Mouse (Mus musculus) heart, embryonic 10.5 days (tissue): Measurements from ENCODE around the gene Dner. TPM values are rescaled to one million over a fixed set of nuclear protein-coding genes. Genes with fewer than 3 reads are reported as not detected.

Experiments
- DNase-seq: peaks from one replicate; pipeline ENCODE4 v3.0.0-alpha.2; 2017; ENCODE audit warnings: low spot score
- H3K27ac ChIP-seq: fragments of 300-500 bp; sonication (generic); 2 replicates; pipeline ENCODE4 v1.5.1; 2016; ENCODE audit warnings: mild to moderate bottlenecking
- H3K27me3 ChIP-seq: fragments of 300-500 bp; sonication (generic); 2 replicates; pipeline ENCODE4 v1.6.1; 2016; ENCODE audit warnings: mild to moderate bottlenecking; ENCODE audit not compliant: poor library complexity, insufficient read depth, severe bottlenecking
- H3K36me3 ChIP-seq: fragments of 300-500 bp; sonication (generic); 2 replicates; pipeline ENCODE4 v1.6.1; 2016; ENCODE audit warnings: mild to moderate bottlenecking, moderate library complexity
- H3K4me1 ChIP-seq: fragments of 300-500 bp; sonication (generic); 2 replicates; pipeline ENCODE4 v1.6.1; 2016; ENCODE audit warnings: mild to moderate bottlenecking
- H3K4me3 ChIP-seq: fragments of 300-500 bp; sonication (generic); 2 replicates; pipeline ENCODE4 v1.5.1; 2016; ENCODE audit warnings: mild to moderate bottlenecking, moderate library complexity
- H3K9me3 ChIP-seq: fragments of 300-500 bp; sonication (generic); 2 replicates; pipeline ENCODE4 v1.6.1; 2016; ENCODE audit warnings: mild to moderate bottlenecking, moderate library complexity
- WGBS: fragments of 180-500 bp; shearing (Covaris S2); methylation state at CpG from one replicate; pipeline ENCODE4 v1.1.7; 2016; 5-methylcytosine and 5-hydroxymethylcytosine counted together
- polyA plus RNA-seq: library from polyadenylated mRNA; unstranded; fragments of >200 nt; fragmentation: Nextera tagmentation; extraction: Ambion mirVana; gene quantifications from 2 replicates; pipeline ENCODE4 v1.2.1, GENCODE M21; 2016

Gene Dner
- polyA plus RNA-seq, 1 experiment from 2014 or later, result 0.60 TPM

GRCm38 (mm10) chr1:84694688-84695474 lies 1.1 kb downstream of the Dner start:
- peaks cover 36% of the 10 kb centered on the region for H3K27me3 ChIP-seq
- H3K4me1 ChIP-seq, result peaks cover 14% of the 10 kb centered on the region
- no peaks in the 10 kb centered on the region for H3K36me3 ChIP-seq
- H3K9me3 ChIP-seq, result no peaks in the 10 kb centered on the region
- H3K27ac ChIP-seq, result no peak overlapping the region
- DNase-seq, result no peak
- WGBS, result 16% methylated on average over 26 of the region's 26 CpGs
- H3K4me3 ChIP-seq, result peak overlapping the region; percentile 69

- H3K27ac ChIP-seq, result no peak overlapping the region
- 68% methylated on average over 4 of the region's 4 CpGs for WGBS
- H3K36me3 ChIP-seq, result no peaks in the 10 kb centered on the region
- no peak for DNase-seq
- H3K4me1 ChIP-seq, result no peaks in the 10 kb centered on the region
- no peak overlapping the region for H3K4me3 ChIP-seq
- H3K9me3 ChIP-seq, result no peaks in the 10 kb centered on the region
- no peaks in the 10 kb centered on the region for H3K27me3 ChIP-seq
These were observed 18.1 kb downstream of the Dner start for GRCm38 (mm10) chr1:84677910-84678309.

GRCm38 (mm10) chr1:84668100-84668846 lies 27.7 kb downstream of the Dner start:
- Histone ChIP-seq H3K27ac (no peak overlapping the region), H3K4me3 (no peak overlapping the region), H3K9me3 (no peaks in the 10 kb centered on the region), H3K36me3 (no peaks in the 10 kb centered on the region), H3K27me3 (no peaks in the 10 kb centered on the region), H3K4me1 (no peaks in the 10 kb centered on the region)
- 84% methylated on average over 7 of the region's 7 CpGs for WGBS
- no peak for DNase-seq

- no peak for DNase-seq
- Histone ChIP-seq H3K36me3 (no peaks in the 10 kb centered on the region), H3K9me3 (no peaks in the 10 kb centered on the region), H3K4me1 (no peaks in the 10 kb centered on the region), H3K27ac (no peak overlapping the region), H3K4me3 (no peak overlapping the region), H3K27me3 (no peaks in the 10 kb centered on the region)
- 69% methylated on average over 4 of the region's 4 CpGs for WGBS
These were observed 28.4 kb downstream of the Dner start for GRCm38 (mm10) chr1:84667660-84668059.

- Histone ChIP-seq H3K27me3 (no peaks in the 10 kb centered on the region), H3K36me3 (no peaks in the 10 kb centered on the region), H3K4me1 (no peaks in the 10 kb centered on the region), H3K27ac (no peak overlapping the region), H3K4me3 (no peak overlapping the region), H3K9me3 (no peaks in the 10 kb centered on the region)
- DNase-seq, result no peak
- WGBS, result 66% methylated on average over 4 of the region's 4 CpGs
These were observed 31.5 kb downstream of the Dner start for GRCm38 (mm10) chr1:84664377-84665118.

- WGBS, result 78% methylated on average over 2 of the region's 2 CpGs
- Histone ChIP-seq H3K4me3 (no peak overlapping the region), H3K27me3 (no peaks in the 10 kb centered on the region), H3K4me1 (no peaks in the 10 kb centered on the region), H3K36me3 (no peaks in the 10 kb centered on the region), H3K9me3 (no peaks in the 10 kb centered on the region), H3K27ac (no peak overlapping the region)
- DNase-seq, result no peak
These were observed 49.2 kb downstream of the Dner start for GRCm38 (mm10) chr1:84646781-84647180.

- H3K4me3 ChIP-seq, result no peak overlapping the region
- no peaks in the 10 kb centered on the region for H3K9me3 ChIP-seq
- no peaks in the 10 kb centered on the region for H3K4me1 ChIP-seq
- no peaks in the 10 kb centered on the region for H3K27me3 ChIP-seq
- 57% methylated on average over 4 of the region's 4 CpGs for WGBS
- H3K27ac ChIP-seq, result no peak overlapping the region
- DNase-seq, result no peak
- no peaks in the 10 kb centered on the region for H3K36me3 ChIP-seq
These were observed 55.6 kb downstream of the Dner start for GRCm38 (mm10) chr1:84640463-84640862.

GRCm38 (mm10) chr1:84636890-84637289 lies 59.1 kb downstream of the Dner start:
- WGBS, result 39% methylated on average over 6 of the region's 6 CpGs
- no peak for DNase-seq

GRCm38 (mm10) chr1:84628244-84628643 lies 67.8 kb downstream of the Dner start:
- Histone ChIP-seq H3K9me3 (no peaks in the 10 kb centered on the region), H3K36me3 (no peaks in the 10 kb centered on the region), H3K27me3 (no peaks in the 10 kb centered on the region), H3K4me1 (peaks cover 1% of the 10 kb centered on the region; the same call in 1 of the 2 replicates), H3K27ac (no peak overlapping the region), H3K4me3 (no peak overlapping the region)
- 71% methylated on average over 6 of the region's 6 CpGs for WGBS
- DNase-seq, result no peak

More at GRCm38 (mm10) chr1:84636890-84637289, 59.1 kb downstream of the Dner start:
- no peaks in the 10 kb centered on the region for H3K27me3 ChIP-seq
- no peaks in the 10 kb centered on the region for H3K36me3 ChIP-seq
- H3K4me1 ChIP-seq, result no peaks in the 10 kb centered on the region
- H3K4me3 ChIP-seq, result no peak overlapping the region
- no peaks in the 10 kb centered on the region for H3K9me3 ChIP-seq
- H3K27ac ChIP-seq, result no peak overlapping the region

- no peak for DNase-seq
- no peaks in the 10 kb centered on the region for H3K27me3 ChIP-seq
- no peaks in the 10 kb centered on the region for H3K36me3 ChIP-seq
- 21% methylated on average over 12 of the region's 12 CpGs for WGBS
- H3K9me3 ChIP-seq, result no peaks in the 10 kb centered on the region
- H3K4me3 ChIP-seq, result no peak overlapping the region
- H3K4me1 ChIP-seq, result peaks cover 8% of the 10 kb centered on the region; the same call in 1 of the 2 replicates
- no peak overlapping the region for H3K27ac ChIP-seq
These were observed 73.0 kb downstream of the Dner start for GRCm38 (mm10) chr1:84622978-84623554.

GRCm38 (mm10) chr1:84621308-84621707 lies 74.7 kb downstream of the Dner start:
- Histone ChIP-seq H3K4me3 (no peak overlapping the region), H3K36me3 (no peaks in the 10 kb centered on the region), H3K4me1 (peaks cover 8% of the 10 kb centered on the region; the same call in 1 of the 2 replicates), H3K27ac (no peak overlapping the region), H3K9me3 (no peaks in the 10 kb centered on the region), H3K27me3 (no peaks in the 10 kb centered on the region)
- 70% methylated on average over 3 of the region's 3 CpGs for WGBS
- DNase-seq, result peak; percentile 75

- Histone ChIP-seq H3K27me3 (no peaks in the 10 kb centered on the region), H3K36me3 (no peaks in the 10 kb centered on the region), H3K4me1 (peaks cover 12% of the 10 kb centered on the region; the same call in 1 of the 2 replicates), H3K9me3 (no peaks in the 10 kb centered on the region), H3K4me3 (no peak overlapping the region), H3K27ac (no peak overlapping the region)
- no peak for DNase-seq
- WGBS, result 57% methylated on average over 16 of the region's 16 CpGs
These were observed 76.8 kb downstream of the Dner start for GRCm38 (mm10) chr1:84619131-84619760.
